Mouse (Mus musculus) Muller cell, postnatal 12 days (primary cell): ENCODE results near the gene Clstn1.

Source experiments
- DNase-seq: peaks from one replicate; pipeline ENCODE4 v3.0.0-alpha.2; 2015; ENCODE audit errors: inconsistent ontology term

Clstn1 gene

GRCm38 (mm10) chr4:149675378-149676261, 89.4 kb downstream of the Clstn1 start:
- DNase-seq, result peak; percentile 91

GRCm38 (mm10) chr4:149678006-149678405, 91.7 kb downstream of the Clstn1 start:
- DNase-seq, result no peak

- DNase-seq, result no peak
Observed at GRCm38 (mm10) chr4:149679056-149679770, 92.9 kb downstream of the Clstn1 start.

- DNase-seq, result no peak
Observed at GRCm38 (mm10) chr4:149683875-149684274, 97.6 kb downstream of the Clstn1 start.

- DNase-seq, result no peak
Observed at GRCm38 (mm10) chr4:149684841-149685623, 98.8 kb downstream of the Clstn1 start.

- no peak for DNase-seq
Observed at GRCm38 (mm10) chr4:149688861-149689260, 102.6 kb downstream of the Clstn1 start.

GRCm38 (mm10) chr4:149689822-149690700, 103.8 kb downstream of the Clstn1 start:
- peak; percentile 38 for DNase-seq

- DNase-seq, result no peak
Observed at GRCm38 (mm10) chr4:149690828-149691280, 104.6 kb downstream of the Clstn1 start.

GRCm38 (mm10) chr4:149691368-149691767, 105.1 kb downstream of the Clstn1 start:
- no peak for DNase-seq

GRCm38 (mm10) chr4:149696189-149696971, 110.1 kb downstream of the Clstn1 start:
- peak; percentile 40 for DNase-seq

GRCm38 (mm10) chr4:149697506-149698196, 111.4 kb downstream of the Clstn1 start:
- no peak for DNase-seq

- peak; percentile 65 for DNase-seq
Observed at GRCm38 (mm10) chr4:149698197-149698821, 112.0 kb downstream of the Clstn1 start.
